Mouse (Mus musculus) retina, embryonic 14.5 days (tissue): ENCODE measurements around the gene Zfp36.

Experiments used
- DNase-seq: peaks from one replicate; pipeline ENCODE4 v3.0.0-alpha.2; 2015; ENCODE audit warnings: low spot score

The Zfp36 gene

DNA sequence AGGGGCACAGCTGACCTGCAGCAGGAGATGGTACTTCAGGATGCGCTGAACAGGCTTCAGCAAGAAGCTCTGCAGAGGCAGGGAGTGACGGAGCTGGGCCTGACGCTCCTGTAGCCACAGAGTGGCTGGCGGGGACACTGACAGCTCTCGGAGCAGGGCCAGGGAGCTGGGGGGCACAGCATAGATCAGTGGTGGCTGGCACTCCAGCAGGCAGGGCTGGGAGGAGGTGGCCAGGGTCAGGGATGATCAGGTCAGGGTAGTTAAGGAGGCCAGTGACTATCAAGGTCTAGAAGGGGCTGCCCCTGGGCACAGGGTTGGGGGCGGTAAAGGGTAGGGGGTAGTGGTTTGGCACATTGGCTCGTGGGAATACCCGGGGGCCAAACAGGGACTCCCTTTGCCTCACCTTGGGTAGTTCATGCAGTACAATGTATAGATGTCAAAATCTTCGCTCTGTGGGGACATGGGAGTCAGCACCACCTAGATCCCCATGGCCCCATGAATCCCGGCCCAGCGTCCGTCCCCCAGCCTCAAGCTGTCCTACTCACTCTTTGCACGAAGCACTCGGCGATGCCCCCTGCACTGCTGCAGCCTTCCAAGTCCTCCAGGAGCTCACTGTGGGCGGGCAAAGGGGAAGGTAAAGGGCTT lies 11.7 kb downstream of the Zfp36 start:
- DNase-seq: no peak

DNA sequence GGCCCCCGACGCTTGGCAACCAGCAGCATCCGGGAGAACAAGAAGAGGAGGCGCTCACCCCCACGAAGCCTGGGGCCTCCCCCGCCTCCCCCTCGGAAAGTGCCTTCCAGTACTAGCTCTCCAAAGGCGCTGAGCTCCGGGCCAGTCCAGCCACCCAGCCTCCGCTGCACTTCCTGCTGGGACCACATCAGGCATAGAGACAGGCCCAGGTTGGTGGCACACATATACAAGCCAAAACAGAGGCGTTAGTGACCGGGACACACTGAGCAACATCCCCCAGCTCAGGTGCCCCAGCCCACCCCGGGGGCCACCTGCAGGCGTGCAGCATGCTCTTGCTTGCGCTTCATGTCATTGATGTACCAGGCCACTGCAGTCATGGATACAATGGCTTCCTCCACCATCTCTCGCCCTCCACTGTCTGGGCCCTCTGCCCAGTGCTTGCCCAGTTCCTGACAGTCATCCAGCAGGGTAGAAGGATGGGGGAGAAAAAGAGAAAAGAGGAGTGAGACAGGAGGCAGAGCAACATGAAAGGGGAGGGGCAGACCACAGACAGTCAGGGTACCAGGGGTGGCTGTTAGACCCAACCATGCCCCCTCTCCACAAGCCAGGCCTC lies 12.3 kb downstream of the Zfp36 start:
- DNase-seq: no peak

DNA sequence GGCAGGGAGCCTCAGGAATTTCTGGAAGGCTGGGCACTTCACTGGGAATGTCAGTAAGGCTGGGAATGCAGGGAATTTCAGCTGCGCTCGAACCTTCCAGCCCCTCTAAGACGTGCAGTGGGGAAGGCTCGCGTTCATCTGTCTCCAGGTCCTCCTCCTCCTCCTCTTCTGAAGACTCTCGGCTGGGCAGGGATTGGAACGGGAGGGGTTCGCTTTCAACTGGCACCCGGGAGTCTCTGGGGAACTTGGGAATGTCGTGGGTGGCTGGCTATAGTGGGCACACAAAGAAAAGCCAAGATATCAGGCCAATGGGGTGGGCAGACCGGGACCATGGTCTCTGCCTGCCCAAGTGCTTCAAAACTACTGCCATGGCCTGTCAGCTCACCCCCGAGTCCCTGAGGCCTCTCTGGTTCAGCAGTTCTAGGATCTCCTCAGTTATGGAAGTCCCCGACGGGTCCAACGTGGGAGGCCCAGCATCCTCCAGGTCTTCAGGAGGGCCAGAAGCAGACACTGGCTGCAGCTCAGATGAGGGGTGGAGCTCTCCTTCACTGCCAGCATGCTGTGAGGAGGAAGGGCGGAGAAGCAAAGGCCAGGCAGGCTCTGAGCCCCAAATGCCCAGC lies 17.5 kb downstream of the Zfp36 start:
- no peak for DNase-seq

DNA sequence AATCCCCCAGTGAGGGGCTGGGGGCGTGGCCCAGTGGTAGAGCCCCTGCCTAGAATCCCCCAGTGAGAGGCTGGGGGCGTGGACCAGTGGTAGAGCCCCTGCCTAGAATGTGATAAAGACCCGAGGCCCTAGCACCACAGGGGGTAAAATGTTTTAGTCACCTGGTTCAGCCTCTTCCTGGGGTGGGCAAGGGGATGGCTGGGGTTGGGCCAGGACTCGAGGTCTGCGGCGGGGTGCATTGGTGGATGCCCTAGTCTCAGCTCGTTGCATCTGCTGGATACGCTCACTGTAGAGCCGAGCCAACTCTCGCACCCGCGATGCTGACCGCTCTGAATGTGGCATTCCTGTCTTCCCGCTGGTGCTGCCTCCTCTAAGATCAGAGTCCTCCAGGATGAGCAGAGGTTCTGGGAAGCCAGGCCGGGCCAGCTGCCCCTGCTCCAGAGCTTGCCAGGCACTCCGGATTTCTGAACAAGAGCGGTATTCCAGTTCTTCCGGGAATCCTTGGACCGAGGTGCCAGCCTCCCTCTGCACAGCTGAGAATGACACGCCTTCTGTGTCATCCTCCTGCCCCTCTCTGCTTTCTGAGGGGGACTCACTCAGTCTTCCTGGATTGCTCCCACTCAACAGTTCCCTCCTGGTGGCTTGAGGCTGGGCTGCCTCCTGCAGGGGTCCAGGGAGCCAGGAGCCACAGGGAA lies 18.3 kb downstream of the Zfp36 start:
- DNase-seq: no peak

DNA sequence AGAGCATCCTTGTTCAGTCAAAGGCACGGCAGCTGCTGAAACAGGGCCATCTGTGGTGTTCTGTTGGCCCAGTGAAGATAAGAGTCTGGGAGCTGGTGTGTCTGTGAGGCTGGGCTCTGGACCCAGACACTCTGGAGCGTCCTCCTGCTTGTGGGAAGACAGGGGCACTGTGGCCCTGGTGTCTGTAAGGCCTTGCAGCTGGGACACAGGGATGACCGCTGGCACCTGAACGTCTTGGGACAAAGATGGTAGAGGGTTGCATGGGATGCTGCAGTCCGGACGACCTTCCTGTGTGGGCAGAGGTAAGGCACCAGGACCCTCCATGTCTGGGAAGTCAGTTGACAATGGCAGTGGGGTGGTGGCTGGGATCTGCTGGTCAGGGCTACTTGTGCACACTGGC lies 19.8 kb downstream of the Zfp36 start:
- no peak for DNase-seq

DNA sequence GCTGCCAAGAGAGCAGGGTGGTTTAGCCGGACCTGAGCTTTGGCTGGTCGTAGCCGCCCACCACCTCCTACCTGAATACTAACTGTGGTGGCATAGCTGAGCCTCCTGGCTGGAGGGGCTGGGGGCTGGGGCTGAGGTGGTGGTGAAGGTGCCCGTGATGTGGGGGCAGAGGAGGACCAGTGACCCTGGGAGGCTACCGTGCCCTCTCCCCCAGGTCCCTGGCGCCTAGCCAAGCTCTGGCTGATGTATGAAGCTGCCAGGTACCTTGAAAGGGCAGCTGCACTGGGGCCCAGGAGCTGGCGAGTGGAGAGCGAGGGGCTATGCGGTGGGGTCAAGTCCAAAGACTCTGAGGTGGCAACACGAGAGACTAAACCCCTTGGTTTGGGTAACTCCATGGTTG lies 20.2 kb downstream of the Zfp36 start:
- DNase-seq: no peak

DNA sequence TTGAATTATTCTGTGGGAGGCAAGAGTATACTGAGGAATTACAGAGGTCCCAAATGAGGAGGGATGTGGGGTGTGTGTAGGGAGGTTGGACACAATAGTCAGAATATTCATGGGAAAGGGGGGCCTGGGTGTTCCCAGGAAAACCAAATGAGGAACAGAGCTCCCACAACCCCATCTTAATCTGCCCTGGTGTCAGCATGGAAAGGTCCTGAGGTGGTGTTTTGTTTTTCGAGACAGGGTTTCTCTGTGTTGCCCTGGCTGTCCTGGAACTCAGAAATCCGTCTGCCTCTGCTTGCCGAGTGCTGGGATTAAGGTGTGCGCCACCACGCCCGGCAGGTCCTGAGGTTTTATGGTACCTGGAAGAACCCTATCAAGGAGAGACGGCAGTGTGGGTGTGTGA lies 21.6 kb downstream of the Zfp36 start:
- no peak for DNase-seq

DNA sequence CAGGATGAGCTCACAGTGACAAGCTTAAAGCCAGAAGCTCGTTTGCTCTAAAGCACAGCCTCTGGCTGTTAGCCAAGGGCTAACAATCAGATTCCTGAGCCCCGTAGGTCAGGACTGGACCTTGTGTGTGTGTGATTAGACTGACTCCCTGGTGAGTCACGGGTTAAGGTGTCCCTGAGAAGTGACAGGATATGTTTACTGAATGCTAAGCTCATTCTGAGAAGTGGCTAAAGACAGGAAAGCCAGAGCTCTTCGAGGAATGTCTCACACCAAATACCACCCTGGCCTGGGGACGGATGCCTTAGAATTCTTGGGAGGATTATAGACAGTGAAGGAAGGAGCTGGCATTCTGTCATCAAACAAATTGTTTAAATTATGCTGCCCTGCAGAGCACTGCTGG lies 22.1 kb downstream of the Zfp36 start:
- DNase-seq: peak; percentile 5

DNA sequence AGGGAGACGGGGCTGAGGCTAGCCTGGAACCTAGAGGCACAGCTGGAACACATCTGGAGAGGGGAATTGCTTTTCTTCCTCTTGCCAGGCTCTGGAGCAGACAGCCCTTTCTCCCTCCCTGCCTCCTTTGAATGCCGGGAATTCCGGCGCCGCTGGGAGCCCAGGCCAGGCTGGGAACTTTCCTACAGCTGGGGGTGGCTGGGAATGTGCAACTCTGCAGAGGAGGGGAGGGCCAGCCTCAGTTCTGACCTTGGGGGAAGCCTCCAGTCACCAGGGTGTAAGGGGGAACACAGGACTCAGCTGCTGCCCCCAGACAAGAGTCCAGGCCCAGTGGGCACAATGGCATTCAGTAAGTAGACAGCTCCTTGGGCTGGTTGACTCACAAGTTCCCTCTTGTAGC lies 23.1 kb downstream of the Zfp36 start:
- DNase-seq: peak; percentile 13

DNA sequence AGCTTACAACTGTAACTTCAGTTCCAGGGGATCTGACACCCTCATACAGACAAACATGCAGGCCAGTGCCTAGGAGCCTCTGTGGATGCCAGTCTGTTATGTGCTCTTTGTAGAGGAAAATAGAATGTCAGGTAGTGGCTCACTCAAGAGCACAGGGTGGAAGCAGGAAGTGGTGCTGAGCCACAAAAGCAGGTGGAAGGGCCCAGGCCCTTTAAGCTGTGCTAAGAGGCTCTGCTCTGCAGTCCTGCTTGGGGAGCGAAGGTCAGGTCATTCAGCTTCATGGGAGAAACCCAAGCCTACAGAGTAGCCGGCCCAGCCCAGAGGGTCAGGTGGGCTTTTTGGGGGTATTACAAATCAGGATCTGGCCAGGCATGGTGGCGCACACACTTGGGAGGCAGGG lies 24.8 kb downstream of the Zfp36 start:
- DNase-seq: no peak

DNA sequence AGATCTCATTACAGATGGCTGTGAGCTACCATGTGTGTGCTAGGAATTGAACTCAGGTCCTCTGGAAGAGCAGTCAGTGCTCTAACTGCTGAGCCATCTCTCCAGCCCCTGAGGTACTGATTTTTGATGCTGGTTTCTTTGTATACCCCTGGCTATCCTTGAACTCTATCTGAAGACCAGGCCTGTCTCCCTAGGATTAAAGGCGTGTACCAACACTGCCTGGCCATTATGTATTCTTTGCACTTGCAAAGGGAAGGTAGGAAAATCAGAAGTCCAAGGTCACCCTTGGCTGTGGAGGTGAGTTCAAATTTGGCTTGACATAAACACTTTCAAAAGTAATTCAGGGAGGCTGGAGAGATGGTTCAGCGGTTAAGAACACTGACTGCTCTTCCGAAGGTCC lies 25.5 kb downstream of the Zfp36 start:
- no peak for DNase-seq

DNA sequence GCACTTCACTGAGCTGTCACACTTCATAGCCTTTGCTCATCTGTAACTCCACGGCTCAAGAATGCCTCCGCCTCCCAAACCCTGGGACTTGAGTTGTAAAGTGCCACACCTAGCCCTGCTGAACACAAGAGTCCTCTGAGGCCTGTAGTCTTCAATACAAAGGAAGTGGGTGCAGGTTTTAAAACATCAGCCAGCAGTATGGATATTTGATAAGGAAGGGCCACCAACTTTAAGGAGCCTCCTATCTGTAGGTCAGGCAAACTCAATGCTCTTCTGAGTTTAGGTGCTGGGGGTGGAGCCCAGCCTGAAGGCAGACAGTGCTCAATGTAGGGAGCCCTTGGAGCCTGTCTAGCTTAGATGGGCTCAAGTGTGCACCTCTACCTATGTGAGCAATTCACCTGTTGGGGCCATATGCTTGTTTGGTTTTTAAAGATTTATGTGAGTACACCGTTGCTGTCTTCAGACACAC lies 25.9 kb downstream of the Zfp36 start:
- no peak for DNase-seq

DNA sequence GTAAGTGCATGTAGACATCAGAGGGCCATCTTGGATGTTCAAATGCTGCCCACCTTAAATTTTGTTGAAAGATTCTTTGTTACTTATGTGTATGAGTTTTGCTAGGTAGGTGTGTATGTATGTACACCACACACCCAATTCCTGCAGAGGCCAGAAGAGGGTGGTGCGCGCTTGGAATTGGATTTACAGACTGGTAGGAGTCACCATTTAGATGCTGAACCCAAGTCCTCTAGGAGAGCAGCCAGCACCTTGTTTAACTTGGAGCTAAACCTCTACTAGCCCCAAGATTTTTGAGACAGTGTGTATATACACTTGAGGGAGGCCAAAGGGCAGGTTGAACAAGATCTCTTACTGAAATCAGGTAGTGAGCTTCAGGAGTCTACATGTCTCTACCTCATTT lies 26.8 kb downstream of the Zfp36 start:
- DNase-seq: no peak

DNA sequence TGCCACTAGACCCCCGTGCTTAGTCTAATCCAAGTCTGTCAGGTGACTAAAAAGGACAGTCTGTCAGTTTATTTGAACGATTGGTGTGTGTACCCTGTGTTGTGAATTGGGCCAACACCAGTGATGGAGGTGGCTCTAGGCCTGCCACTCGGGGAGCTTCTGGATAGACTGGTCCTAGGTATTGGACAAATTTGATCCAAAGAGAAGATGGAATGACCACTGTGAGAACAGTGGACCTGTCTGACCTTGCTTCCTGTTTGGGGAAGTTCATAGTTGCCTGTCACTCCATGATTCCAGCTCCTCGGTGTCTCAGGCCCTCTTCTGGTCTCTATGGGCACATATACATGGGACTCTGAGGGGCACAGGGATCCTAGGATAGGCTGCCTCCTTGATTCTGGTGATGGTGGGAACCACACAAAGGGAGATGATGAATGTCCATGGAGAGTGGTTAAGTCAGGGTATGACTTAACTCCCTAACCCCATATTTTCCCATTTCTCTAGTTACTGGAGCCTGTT lies 28.3 kb downstream of the Zfp36 start:
- no peak for DNase-seq

DNA sequence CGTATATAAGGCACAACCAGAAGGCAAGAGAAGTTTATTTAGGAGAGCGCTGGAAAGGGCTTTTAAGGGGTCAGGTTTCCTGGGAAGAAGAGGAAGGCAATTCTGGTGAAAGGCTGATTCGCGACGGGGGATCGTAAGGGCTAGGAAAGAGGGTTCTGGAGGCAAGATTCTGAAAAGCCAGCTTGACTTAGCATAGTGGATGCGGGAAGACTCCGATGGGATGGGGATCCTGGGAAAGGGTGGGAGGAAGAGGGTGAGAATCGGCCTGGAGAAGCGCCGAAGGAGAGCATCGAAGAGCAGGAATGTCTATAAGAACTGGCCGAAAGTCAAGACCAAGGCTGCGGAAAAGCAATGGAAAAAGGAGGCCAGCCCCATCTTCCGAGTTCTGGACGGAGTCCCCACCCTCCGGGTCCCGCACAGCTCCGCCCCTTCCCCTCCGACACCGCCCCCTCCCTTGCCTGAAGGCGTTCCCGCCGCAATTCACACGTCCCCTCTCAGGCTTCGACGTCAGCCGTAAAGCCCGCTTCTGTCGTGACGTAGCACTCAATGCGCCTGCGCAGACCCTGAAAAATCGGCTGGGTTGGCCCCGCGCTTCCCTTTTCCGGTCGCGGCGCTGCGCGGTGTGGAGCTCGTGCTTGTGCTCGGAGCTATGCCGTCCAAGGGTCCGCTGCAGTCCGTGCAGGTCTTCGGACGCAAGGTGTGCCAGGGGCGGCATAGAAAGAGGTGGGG lies 29.7 kb downstream of the Zfp36 start, which contains the start of gene Rps16:
Gene Rps16 (plus strand): TSS at position 498 of the 729 bp plus-strand sequence.
- peak; percentile 99 for DNase-seq

DNA sequence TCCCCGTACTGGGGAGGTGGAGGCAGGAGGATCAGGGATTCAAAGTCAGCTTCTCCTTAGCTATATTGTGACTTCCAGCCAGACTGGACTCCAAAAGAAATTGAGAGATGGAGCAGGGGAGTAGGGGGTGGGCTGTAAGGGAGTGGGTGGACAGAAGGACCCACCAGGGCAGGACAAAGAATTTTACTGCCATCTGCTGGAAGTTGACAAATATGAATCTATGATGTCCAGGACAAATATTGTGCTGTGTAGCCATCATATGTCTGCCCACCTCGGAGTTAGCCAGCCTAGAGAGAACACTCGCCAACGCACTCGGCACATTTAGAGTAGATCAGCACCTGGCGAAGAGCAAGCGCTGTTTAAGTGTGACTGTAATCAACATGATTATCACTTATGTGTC lies 31.5 kb downstream of the Zfp36 start:
- peak; percentile 65 for DNase-seq

DNA sequence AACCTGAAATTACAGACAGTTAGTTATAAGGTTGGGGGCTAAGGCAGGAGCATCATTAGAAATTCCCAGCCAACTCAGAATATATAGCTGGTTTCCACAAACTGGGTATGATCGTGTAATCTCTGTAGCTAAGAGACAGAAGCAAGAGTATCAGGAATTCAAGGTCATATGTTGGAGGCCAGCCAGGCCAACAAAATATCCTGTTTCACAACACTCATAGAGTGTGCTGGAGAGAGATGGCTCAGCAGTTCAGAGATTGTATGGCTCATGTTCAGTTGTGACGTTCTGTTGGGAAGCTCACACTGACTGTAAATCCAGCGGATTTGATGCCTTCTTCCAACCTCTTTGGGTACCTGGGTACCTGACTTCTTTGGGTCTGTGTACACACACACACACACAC lies 32.3 kb downstream of the Zfp36 start:
- no peak for DNase-seq

DNA sequence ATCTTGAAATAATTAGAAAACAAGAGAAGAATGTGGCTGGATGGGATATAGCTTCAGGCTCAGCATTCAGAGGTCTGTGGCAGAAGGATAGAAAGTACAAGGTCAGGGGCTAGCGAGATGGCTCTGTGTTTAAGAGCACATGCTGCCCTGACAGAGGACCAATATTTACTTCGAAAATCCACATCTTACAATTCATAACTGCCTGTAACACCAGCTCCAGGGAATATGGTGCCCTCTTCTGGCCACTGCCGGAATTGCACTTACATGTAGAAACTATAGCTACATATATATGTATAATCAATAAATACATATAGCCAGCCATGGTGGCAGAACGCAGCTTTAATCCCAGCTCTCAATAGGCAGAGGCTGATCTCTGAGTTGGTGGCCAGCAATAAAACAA lies 35.4 kb downstream of the Zfp36 start:
- DNase-seq: peak; percentile 89

DNA sequence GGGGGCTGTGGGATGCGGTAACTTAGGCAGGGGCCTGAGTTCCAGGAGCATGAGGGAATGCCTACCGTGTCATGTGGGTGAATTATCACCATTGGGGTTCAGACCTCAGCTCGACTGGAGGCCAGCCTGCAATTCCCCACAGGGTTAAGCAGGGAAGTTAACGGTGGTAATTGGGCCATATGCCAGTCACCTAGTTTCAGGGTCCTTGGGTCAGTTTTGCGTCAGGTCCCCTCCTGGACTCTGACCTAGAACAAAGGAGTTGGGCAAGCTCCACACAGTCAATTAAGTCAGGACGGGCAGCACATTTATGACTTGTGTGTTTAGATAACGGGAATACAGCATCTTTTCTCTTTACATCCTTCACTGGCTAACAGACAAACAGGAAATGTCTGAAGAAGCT lies 38.7 kb downstream of the Zfp36 start:
- no peak for DNase-seq

DNA sequence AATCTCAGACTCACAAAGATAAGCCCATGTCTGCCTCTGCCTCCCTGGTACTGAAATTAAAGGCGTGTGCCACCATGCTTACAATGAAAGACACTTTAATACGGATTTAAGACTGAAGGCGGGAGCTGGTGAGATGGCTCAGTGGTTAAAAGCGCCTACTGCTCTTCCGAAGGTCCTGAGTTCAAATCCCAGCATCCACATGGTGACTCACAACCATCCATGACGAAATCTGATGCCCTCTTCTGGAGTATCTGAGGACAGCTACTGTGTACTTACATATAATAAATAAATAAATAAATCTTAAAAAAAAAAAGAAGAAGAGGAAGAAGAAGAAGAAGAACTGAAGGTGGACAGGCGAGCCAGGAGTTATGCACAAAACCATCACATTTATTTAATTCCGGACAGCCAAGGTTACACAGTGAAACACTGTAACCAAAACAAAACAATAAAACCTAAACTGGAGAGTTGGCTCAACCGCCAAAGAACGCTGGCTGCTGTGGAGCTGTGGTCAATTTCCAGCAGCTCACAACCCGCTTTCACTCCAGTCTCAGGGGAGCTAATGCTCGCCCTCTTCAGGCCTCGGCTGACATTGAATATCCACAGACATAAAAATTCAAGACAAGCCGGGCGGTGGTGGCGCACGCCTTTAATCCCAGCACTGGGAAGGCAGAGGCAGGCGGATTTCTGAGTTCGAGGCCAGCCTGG lies 40.7 kb downstream of the Zfp36 start:
- DNase-seq: peak; percentile 59
